Mouse (Mus musculus): ENCODE measurements around the gene Apoa4. TPM values are rescaled to one million over a fixed set of nuclear protein-coding genes. Genes with fewer than 3 reads are reported as not detected.

The Apoa4 gene
- polyA plus RNA-seq, 1 experiment from 2014 or later: 0.67 TPM

DNA sequence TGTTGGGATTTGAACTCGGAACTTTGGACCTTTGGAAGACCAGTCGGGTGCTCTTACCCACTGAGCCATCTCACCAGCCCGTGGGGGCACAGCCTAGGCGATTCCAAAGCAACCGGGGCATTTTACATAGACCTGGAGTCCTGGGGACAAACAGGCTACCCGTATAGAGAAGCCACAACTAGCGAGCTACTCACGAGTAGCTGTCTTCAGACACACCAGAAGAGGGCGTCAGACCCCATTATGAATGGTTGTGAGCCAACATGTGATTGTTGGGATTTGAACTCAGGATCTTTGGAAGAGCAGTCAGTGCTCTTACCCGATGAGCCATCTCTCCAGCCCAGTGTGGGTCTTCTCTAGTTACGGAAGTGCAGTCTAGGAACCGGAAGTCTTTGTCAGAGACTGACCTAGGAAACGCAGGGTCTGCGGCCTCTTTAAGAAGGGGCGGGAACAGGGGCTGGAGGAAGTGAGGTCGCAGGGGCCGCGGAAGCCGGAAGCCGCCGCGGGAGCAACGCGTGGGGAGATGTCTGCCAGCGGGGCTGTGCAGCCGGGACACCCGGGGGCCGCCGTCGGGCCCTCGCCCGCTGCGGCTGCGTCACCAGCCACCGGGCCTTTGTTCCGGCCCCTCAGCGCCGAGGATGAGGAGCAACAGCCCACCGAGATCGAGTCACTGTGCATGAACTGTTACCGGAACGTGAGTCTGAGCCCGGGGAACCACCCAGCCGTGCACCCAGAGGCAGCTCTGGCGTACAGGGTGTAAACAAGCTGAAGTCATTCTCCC, 32.4 kb downstream of the Apoa4 start, which contains the start of gene Zpr1:
Zpr1 (plus strand) TSS at position 388 of the 778 bp plus-strand sequence.
- peak within 1 kb of the TSS; percentile 80 for H3K4me3 ChIP-seq (ENCODE audit: low read depth, low read length)
- ATAC-seq (ENCODE audit: insufficient number of reproducible peaks, insufficient read depth, low FRiP score, low read depth): peak; percentile 93
- peaks cover 4% of the 10 kb centered on the region; the same call in 1 of the 2 replicates for H3K27me3 ChIP-seq (ENCODE audit: control insufficient read depth, insufficient read depth, low read length)
- H3K36me3 ChIP-seq (ENCODE audit: control insufficient read depth, insufficient read depth, low read length): peaks cover 25% of the 10 kb centered on the region
- H3K27ac ChIP-seq (ENCODE audit: low read length): peak within 1 kb of the TSS; percentile 44
- 5% methylated on average over 45 of the region's 45 CpGs for WGBS
- H3K4me1 ChIP-seq (ENCODE audit: control insufficient read depth, insufficient read depth, low read length): peaks cover 6% of the 10 kb centered on the region
- H3K4me2 ChIP-seq (replicated peaks; ENCODE audit: low read depth, low read length): peak within 1 kb of the TSS; percentile 85
- peak within 1 kb of the TSS; percentile 60 for H3K9ac ChIP-seq (replicated peaks; ENCODE audit: low read depth, low read length)
- no peaks in the 10 kb centered on the region for H3K9me3 ChIP-seq (ENCODE audit: control insufficient read depth, low read depth, low read length)

DNA sequence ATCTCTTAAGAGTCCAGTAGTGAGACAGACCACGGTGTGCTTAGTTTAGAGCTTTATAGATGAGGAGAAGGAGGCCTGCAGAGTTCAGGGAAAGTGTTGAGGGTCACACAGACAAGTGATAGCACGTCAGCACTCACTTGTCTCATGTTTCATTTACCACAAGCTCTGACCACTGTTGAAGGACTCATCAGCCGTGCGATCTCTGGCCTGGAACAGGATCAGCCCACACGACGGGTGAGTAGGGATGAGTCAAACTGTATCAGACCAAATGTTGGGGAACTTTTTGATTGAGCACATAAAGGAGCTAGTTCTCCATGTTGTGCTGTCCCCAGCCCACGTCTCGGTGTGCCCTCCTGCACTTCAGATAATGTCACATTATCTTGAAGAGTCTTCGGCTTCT, 34.0 kb downstream of the Apoa4 start:
- Histone ChIP-seq H3K36me3 (ENCODE audit: control insufficient read depth, insufficient read depth, low read length) (peaks cover 33% of the 10 kb centered on the region), H3K4me3 (ENCODE audit: low read depth, low read length) (no peak overlapping the region), H3K4me2 (replicated peaks; ENCODE audit: low read depth, low read length) (no peak overlapping the region), H3K4me1 (ENCODE audit: control insufficient read depth, insufficient read depth, low read length) (peaks cover 6% of the 10 kb centered on the region), H3K27me3 (ENCODE audit: control insufficient read depth, insufficient read depth, low read length) (peaks cover 4% of the 10 kb centered on the region; the same call in 1 of the 2 replicates), H3K9ac (replicated peaks; ENCODE audit: low read depth, low read length) (no peak overlapping the region), H3K9me3 (ENCODE audit: control insufficient read depth, low read depth, low read length) (no peaks in the 10 kb centered on the region), H3K27ac (ENCODE audit: low read length) (no peak overlapping the region)
- no peak for ATAC-seq (ENCODE audit: insufficient number of reproducible peaks, insufficient read depth, low FRiP score, low read depth)
- WGBS: 86% methylated on average over 9 of the region's 9 CpGs

DNA sequence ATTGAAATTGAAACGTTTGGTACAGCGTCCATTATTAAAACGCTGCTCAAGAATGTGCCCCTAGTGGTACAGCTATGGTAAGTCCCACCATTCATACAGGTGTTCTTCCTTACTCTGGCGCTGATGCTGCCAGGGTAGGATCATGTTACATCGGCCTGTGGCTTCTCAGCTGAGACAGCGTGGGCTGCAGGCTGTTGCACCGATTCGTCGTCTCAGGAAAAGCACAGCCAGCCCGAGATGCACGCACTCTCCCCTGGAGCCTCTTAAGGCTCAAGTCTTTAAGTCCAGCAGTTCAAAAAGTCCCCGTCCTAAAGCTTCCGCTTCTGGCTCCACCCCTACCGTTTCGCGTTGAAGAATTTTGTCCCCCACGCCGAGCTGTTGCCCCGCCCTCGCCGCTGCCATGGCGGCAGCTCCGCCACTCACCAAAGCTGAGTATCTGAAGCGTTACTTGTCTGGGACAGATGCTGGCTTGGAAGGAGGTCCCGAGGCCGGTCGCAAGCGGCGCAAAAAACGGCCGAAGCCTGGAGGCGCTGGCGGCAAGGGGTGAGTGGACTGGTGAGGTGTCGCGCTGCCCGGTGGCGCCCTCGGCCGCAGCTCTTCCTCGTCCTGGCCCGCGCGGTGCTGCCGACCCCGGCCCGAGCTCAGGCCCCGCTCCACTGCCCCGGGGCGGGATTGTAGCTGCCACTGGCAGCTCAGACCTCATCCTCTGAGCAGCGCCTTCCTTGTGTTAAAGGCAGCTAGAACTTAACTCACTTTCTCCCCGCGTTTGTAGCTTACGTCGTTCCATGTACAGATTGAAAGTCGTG, 42.3 kb downstream of the Apoa4 start, which contains the start of gene Bud13:
Bud13 (plus strand) TSS at position 378 of the 806 bp plus-strand sequence.
- Histone ChIP-seq H3K4me3 (ENCODE audit: low read depth, low read length) (peak within 1 kb of the TSS; percentile 73), H3K9ac (replicated peaks; ENCODE audit: low read depth, low read length) (peak within 1 kb of the TSS; percentile 81), H3K27ac (ENCODE audit: low read length) (peak within 1 kb of the TSS; percentile 85), H3K36me3 (ENCODE audit: control insufficient read depth, insufficient read depth, low read length) (peaks cover 46% of the 10 kb centered on the region), H3K4me2 (replicated peaks; ENCODE audit: low read depth, low read length) (peak within 1 kb of the TSS; percentile 52), H3K27me3 (ENCODE audit: control insufficient read depth, insufficient read depth, low read length) (no peaks in the 10 kb centered on the region), H3K4me1 (ENCODE audit: control insufficient read depth, insufficient read depth, low read length) (peaks cover 5% of the 10 kb centered on the region; the same call in 1 of the 2 replicates), H3K9me3 (ENCODE audit: control insufficient read depth, low read depth, low read length) (no peaks in the 10 kb centered on the region)
- WGBS: under 1% methylated on average over 54 of the region's 55 CpGs
- ATAC-seq (ENCODE audit: insufficient number of reproducible peaks, insufficient read depth, low FRiP score, low read depth): peak; percentile 90

Other genes with a start within 250 kb of the Apoa4 start
- 177 and 180 TPM in 2 replicates for gene Pafah1b2, start 228.0 kb upstream of the Apoa4 start, polyA plus RNA-seq (2014; fragmentation: Nextera tagmentation; extraction: Ambion mirVana)
- gene Sik3, start 227.9 kb upstream of the Apoa4 start, polyA plus RNA-seq (2014; fragmentation: Nextera tagmentation; extraction: Ambion mirVana): 8.7 and 9.6 TPM in 2 replicates
- 70.2 and 73.0 TPM in 2 replicates for gene Apoa1, start 12.1 kb upstream of the Apoa4 start, polyA plus RNA-seq (2014; fragmentation: Nextera tagmentation; extraction: Ambion mirVana)
- gene Apoc3, start 5.1 kb upstream of the Apoa4 start, polyA plus RNA-seq (2014; fragmentation: Nextera tagmentation; extraction: Ambion mirVana): not detected in 2 replicates
- not detected in 2 replicates for gene Apoa5, start 27.9 kb downstream of the Apoa4 start, polyA plus RNA-seq (2014; fragmentation: Nextera tagmentation; extraction: Ambion mirVana)
- 49.6 and 59.2 TPM in 2 replicates for gene Zpr1, start 32.4 kb downstream of the Apoa4 start, polyA plus RNA-seq (2014; fragmentation: Nextera tagmentation; extraction: Ambion mirVana)
- 23.8 and 24.1 TPM in 2 replicates for gene Bud13, start 42.3 kb downstream of the Apoa4 start, polyA plus RNA-seq (2014; fragmentation: Nextera tagmentation; extraction: Ambion mirVana)
- not detected in 2 replicates for gene 4931429L15Rik, start 79.3 kb downstream of the Apoa4 start, polyA plus RNA-seq (2014; fragmentation: Nextera tagmentation; extraction: Ambion mirVana)

Measured in stomach, embryonic 14.5 days (tissue).